Mouse (Mus musculus): ENCODE measurements at regions not wholly inside any gene's neighbourhood (a gene's known extent, or its start where the extent isn't known, plus 50 kb on each side); places are given as distances from the start of the nearest gene placed in this dataset.
A peak's percentile ranks its signal among the peaks of the same experiment; 100 is the strongest.

GRCm38 (mm10) chr13:91370441-91370840 lies 89.6 kb upstream of the Ssbp2 start:
- peak; percentile 25 for DNase-seq (ENCODE audit: low read depth)

GRCm38 (mm10) chr13:91370886-91371595 lies 89.0 kb upstream of the Ssbp2 start:
- DNase-seq (ENCODE audit: low read depth) = peak; percentile 96

- DNase-seq (ENCODE audit: low read depth) = no peak
These were observed 88.5 kb upstream of the Ssbp2 start for GRCm38 (mm10) chr13:91371596-91371987.

GRCm38 (mm10) chr13:91372130-91372875 lies 87.8 kb upstream of the Ssbp2 start:
- DNase-seq (ENCODE audit: low read depth) = peak; percentile 70

GRCm38 (mm10) chr13:91374141-91374540 lies 85.9 kb upstream of the Ssbp2 start:
- DNase-seq (ENCODE audit: low read depth) = peak; percentile 13

GRCm38 (mm10) chr13:91376556-91376955 lies 83.5 kb upstream of the Ssbp2 start:
- no peak for DNase-seq (ENCODE audit: low read depth)

- no peak for DNase-seq (ENCODE audit: low read depth)
These were observed 82.7 kb upstream of the Ssbp2 start for GRCm38 (mm10) chr13:91377428-91377827.

- DNase-seq (ENCODE audit: low read depth) = no peak
These were observed 82.1 kb upstream of the Ssbp2 start for GRCm38 (mm10) chr13:91377972-91378371.

- no peak for DNase-seq (ENCODE audit: low read depth)
These were observed 74.7 kb upstream of the Ssbp2 start for GRCm38 (mm10) chr13:91385393-91385792.

GRCm38 (mm10) chr13:91387913-91388312 lies 72.2 kb upstream of the Ssbp2 start:
- DNase-seq (ENCODE audit: low read depth) = no peak

GRCm38 (mm10) chr13:91403632-91404031 lies 56.5 kb upstream of the Ssbp2 start:
- DNase-seq (ENCODE audit: low read depth) = no peak

- no peak for DNase-seq (ENCODE audit: low read depth)
These were observed 55.1 kb upstream of the Ssbp2 start for GRCm38 (mm10) chr13:91405027-91405426.

GRCm38 (mm10) chr13:91410116-91410515 lies 50.0 kb upstream of the Ssbp2 start:
- no peak for DNase-seq (ENCODE audit: low read depth)

Measured in NIH3T3 (cell line).